In genomic region chr7:55842504-55843152, GRCm38 (mm10) we compare ENCODE assay signal across 8 mouse cellular contexts. TPM values are rescaled to one million over a fixed set of nuclear protein-coding genes. Genes with fewer than 3 reads are reported as not detected.
DNase-seq lines count a peak whose midpoint lies in the region; ATAC-seq and TF ChIP-seq lines count a peak whose summit lies in the region.

No protein-coding gene starts in this region.

- H3K4me2 ChIP-seq in forebrain, embryonic 13.5 days, result peak overlapping the region; percentile 86
- peak overlapping the region; percentile 77 for H3K4me2 ChIP-seq in limb, embryonic 14.5 days (replicated peaks; ENCODE audit: low read depth, low read length, severe bottlenecking)
- peak overlapping the region; percentile 80 for H3K4me2 ChIP-seq in midbrain, postnatal 0 days (ENCODE audit: low read depth, low read length, poor library complexity, severe bottlenecking)

- H3K9me3 ChIP-seq in forebrain, embryonic 13.5 days (replicated peaks), result no peaks in the 10 kb centered on the region
- no peaks in the 10 kb centered on the region for H3K9me3 ChIP-seq in limb, embryonic 14.5 days (ENCODE audit: control insufficient read depth, low read length)
- no peaks in the 10 kb centered on the region for H3K9me3 ChIP-seq in midbrain, postnatal 0 days (ENCODE audit: low read length)

- no peak for DNase-seq in frontal cortex, postnatal 10 days (ENCODE audit: low spot score in 2 of 2)
- peak; percentile 14 to 20 for DNase-seq in spleen, postnatal 10 days (ENCODE audit: low spot score in 2 of 2)
- no peak for DNase-seq in spleen, postnatal 14 days (ENCODE audit: low spot score in 2 of 2)
- DNase-seq in limb, embryonic 14.5 days (ENCODE audit: low spot score), result peak; percentile 27
- DNase-seq in midbrain, postnatal 0 days (ENCODE audit: low spot score), result peak; percentile 40
- DNase-seq in gastrocnemius, postnatal 14 days, result no peak

- H3K27ac ChIP-seq in forebrain, embryonic 13.5 days, result peak overlapping the region; percentile 92
- H3K27ac ChIP-seq in limb, embryonic 14.5 days (replicated peaks; ENCODE audit: low read depth, low read length), result peak overlapping the region; percentile 95
- peak overlapping the region; percentile 95 for H3K27ac ChIP-seq in midbrain, postnatal 0 days (ENCODE audit: low read depth, low read length)

- intact Hi-C loops in gastrocnemius, postnatal 14 days (cut with DNase I; ENCODE audit: low total_unique reads), result no loop called here

- H3K4me1 ChIP-seq in forebrain, embryonic 13.5 days, result peaks cover 16% of the 10 kb centered on the region
- H3K4me1 ChIP-seq in limb, embryonic 14.5 days (ENCODE audit: control insufficient read depth, insufficient read depth, low read length), result peaks cover 17% of the 10 kb centered on the region
- peaks cover 5% of the 10 kb centered on the region for H3K4me1 ChIP-seq in midbrain, postnatal 0 days (ENCODE audit: insufficient read depth, low read length)

- ATAC-seq in frontal cortex, adult (ENCODE audit: low TSS enrichment), result 0 out of 2 replicates have a peak, but pooled peaks have one; percentile 19
- peak; percentile 59 for ATAC-seq in forebrain, embryonic 13.5 days
- peak; percentile 42 for ATAC-seq in limb, embryonic 14.5 days (ENCODE audit: low FRiP score, low read depth)
- ATAC-seq in midbrain, postnatal 0 days (ENCODE audit: low FRiP score), result peak; percentile 77

- peak overlapping the region; percentile 87 for H3K4me3 ChIP-seq in forebrain, embryonic 13.5 days
- H3K4me3 ChIP-seq in limb, embryonic 14.5 days (replicated peaks; ENCODE audit: low read length), result peak overlapping the region; percentile 87
- H3K4me3 ChIP-seq in midbrain, postnatal 0 days (ENCODE audit: low read depth, low read length), result peak overlapping the region; percentile 67

- H3K36me3 ChIP-seq in forebrain, embryonic 13.5 days (ENCODE audit: poor library complexity, severe bottlenecking), result 0 out of 2 replicates have a peak, but pooled peaks cover 3% of the 10 kb centered on the region
- H3K36me3 ChIP-seq in limb, embryonic 14.5 days (ENCODE audit: control insufficient read depth, insufficient read depth, low read length), result no peaks in the 10 kb centered on the region
- H3K36me3 ChIP-seq in midbrain, postnatal 0 days (ENCODE audit: insufficient read depth, low read length), result no peaks in the 10 kb centered on the region

- H3K9ac ChIP-seq in forebrain, embryonic 13.5 days, result peak overlapping the region; percentile 92
- peak overlapping the region; percentile 96 for H3K9ac ChIP-seq in limb, embryonic 14.5 days (ENCODE audit: low read depth, low read length, severe bottlenecking)
- peak overlapping the region; percentile 94 for H3K9ac ChIP-seq in midbrain, postnatal 0 days (replicated peaks; ENCODE audit: low read length, poor library complexity, severe bottlenecking)

- no peak for TF ChIP-seq CTCF in midbrain, postnatal 0 days (IDR thresholded peaks at IDR 0.05)

- under 1% methylated on average over 40 of the region's 40 CpGs for WGBS in forebrain, embryonic 13.5 days
- WGBS in limb, embryonic 14.5 days, result under 1% methylated on average over 40 of the region's 40 CpGs
- under 1% methylated on average over 40 of the region's 40 CpGs for WGBS in midbrain, postnatal 0 days

- H3K27me3 ChIP-seq in forebrain, embryonic 13.5 days, result no peaks in the 10 kb centered on the region
- H3K27me3 ChIP-seq in limb, embryonic 14.5 days (ENCODE audit: control insufficient read depth, insufficient read depth, low read length), result no peaks in the 10 kb centered on the region
- H3K27me3 ChIP-seq in midbrain, postnatal 0 days (ENCODE audit: insufficient read depth, low read length), result no peaks in the 10 kb centered on the region

- no peak for TF ChIP-seq POLR2A in limb, embryonic 14.5 days (IDR thresholded peaks at IDR 0.05; ENCODE audit: borderline replicate concordance, extremely low read depth, insufficient read depth, insufficient read length)

RNA-seq across cellular contexts. Expression of gene Cyfip1, which starts 1.1 kb away (rescaled TPM):
- 65.2 and 67.2 TPM in 2 replicates for polyA plus RNA-seq in forebrain, embryonic 13.5 days (2015; fragmentation: Nextera tagmentation; extraction: Ambion mirVana)
- polyA plus RNA-seq in limb, embryonic 14.5 days (2012; rRNA removed), result 53.2 and 55.6 TPM in 2 replicates
- 115 and 127 TPM in 2 replicates for polyA plus RNA-seq in limb, embryonic 14.5 days (2014; fragmentation: Nextera tagmentation; extraction: Ambion mirVana)
- total RNA-seq in midbrain, postnatal 0 days (2014; rRNA removed), result 41.4 and 49.5 TPM in 2 replicates
- 31.4 and 33.1 TPM in 2 replicates for polyA plus RNA-seq in midbrain, postnatal 0 days (2015; fragmentation: Nextera tagmentation; extraction: Ambion mirVana)
- total RNA-seq in gastrocnemius, postnatal 14 days (2021), result 10 to 100 TPM; 28.3 to 29.4 TPM

RNA-seq across cellular contexts. Expression of gene Tubgcp5, which starts 48.7 kb away (rescaled TPM):
- 39.0 and 39.3 TPM in 2 replicates for polyA plus RNA-seq in forebrain, embryonic 13.5 days (2015; fragmentation: Nextera tagmentation; extraction: Ambion mirVana)
- 22.0 and 26.4 TPM in 2 replicates for polyA plus RNA-seq in limb, embryonic 14.5 days (2012; rRNA removed)
- polyA plus RNA-seq in limb, embryonic 14.5 days (2014; fragmentation: Nextera tagmentation; extraction: Ambion mirVana), result 33.1 and 34.0 TPM in 2 replicates
- total RNA-seq in midbrain, postnatal 0 days (2014; rRNA removed), result 17.8 and 27.3 TPM in 2 replicates
- polyA plus RNA-seq in midbrain, postnatal 0 days (2015; fragmentation: Nextera tagmentation; extraction: Ambion mirVana), result 21.5 and 21.6 TPM in 2 replicates
- total RNA-seq in gastrocnemius, postnatal 14 days (2021), result 1 to 10 TPM; 9.0 to 9.8 TPM

Comparison
In these comparisons a context has a peak if more than half of its experiments do, and no peak if none do; other contexts are left out.
1. DNase-seq: peak in spleen, postnatal 10 days (2 of 2), limb, embryonic 14.5 days (single experiment) and midbrain, postnatal 0 days (single experiment); none in frontal cortex, postnatal 10 days (0 of 2), spleen, postnatal 14 days (0 of 2) and gastrocnemius, postnatal 14 days (single experiment).
2. ATAC-seq: peak in every context shown above with its lines; median percentile 77 in midbrain, postnatal 0 days; 59 in forebrain, embryonic 13.5 days; 42 in limb, embryonic 14.5 days; 19 in frontal cortex, adult.
3. Peak in every context shown above with its lines, with median percentiles within 50 percentile points of each other: H3K27ac ChIP-seq, H3K4me2 ChIP-seq, H3K4me3 ChIP-seq and H3K9ac ChIP-seq.